Mouse (Mus musculus) hindbrain, embryonic 11.5 days (tissue): Measurements from ENCODE around the gene Tctn1. TPM values are rescaled to one million over a fixed set of nuclear protein-coding genes. Genes with fewer than 3 reads are reported as not detected.

Source experiments
- ATAC-seq: fragments of 200-750 bp; cut with Nextera tagmentation; 2 replicates; pipeline ENCODE4 v1.8.0; 2017; ENCODE audit warnings: mild to moderate bottlenecking, moderate TSS enrichment, moderate library complexity; ENCODE audit not compliant: low FRiP score
- DNase-seq: peaks from one replicate; pipeline ENCODE4 v3.0.0-alpha.2; 2015; ENCODE audit warnings: low spot score
- H3K27ac ChIP-seq: fragments of 300-500 bp; sonication (generic); 2 replicates; pipeline ENCODE4 v1.5.1; 2014; ENCODE audit warnings: mild to moderate bottlenecking, low read depth, low read length
- H3K27me3 ChIP-seq: fragments of 300-500 bp; sonication (generic); 2 replicates; pipeline ENCODE4 v1.6.1; 2014; ENCODE audit warnings: mild to moderate bottlenecking, low read length, moderate library complexity, mixed read lengths; ENCODE audit not compliant: control insufficient read depth, insufficient read depth
- H3K36me3 ChIP-seq: fragments of 300-500 bp; sonication (generic); 2 replicates; pipeline ENCODE4 v1.6.1; 2014; ENCODE audit warnings: mild to moderate bottlenecking, low read length, moderate library complexity, mixed read lengths; ENCODE audit not compliant: control insufficient read depth, insufficient read depth
- H3K4me1 ChIP-seq: fragments of 300-500 bp; sonication (generic); replicated peaks from 2 replicates; pipeline ENCODE4 v1.6.1; 2014; ENCODE audit warnings: low read length, mixed read lengths; ENCODE audit not compliant: control insufficient read depth, insufficient read depth
- H3K4me2 ChIP-seq: fragments of 300-500 bp; sonication (generic); replicated peaks from 2 replicates; pipeline ENCODE4 v1.6.1; 2014; ENCODE audit warnings: mild to moderate bottlenecking, low read depth, low read length
- H3K4me3 ChIP-seq: fragments of 300-500 bp; sonication (generic); 2 replicates; pipeline ENCODE4 v1.5.1; 2014; ENCODE audit warnings: low read depth, low read length
- H3K9ac ChIP-seq: fragments of 300-500 bp; sonication (generic); 2 replicates; pipeline ENCODE4 v1.6.1; 2014; ENCODE audit warnings: low read depth, low read length
- H3K9me3 ChIP-seq: fragments of 300-500 bp; sonication (generic); 2 replicates; pipeline ENCODE4 v1.6.1; 2016; ENCODE audit warnings: low read length; ENCODE audit not compliant: control insufficient read depth
- WGBS: fragments of 180-500 bp; shearing (Covaris S2); extraction: QIAGEN DNeasy Blood & Tissue Kit; methylation state at CpG from one replicate; pipeline ENCODE4 v1.1.7; 2014; 5-methylcytosine and 5-hydroxymethylcytosine counted together
- polyA plus RNA-seq: library from polyadenylated mRNA; unstranded; fragments of >200 nt; fragmentation: Nextera tagmentation; extraction: Ambion mirVana; gene quantifications from 2 replicates; pipeline ENCODE4 v1.2.1, GENCODE M21; 2014

Gene Tctn1
- polyA plus RNA-seq, 1 experiment from 2014 or later, result 5.6 TPM

DNA sequence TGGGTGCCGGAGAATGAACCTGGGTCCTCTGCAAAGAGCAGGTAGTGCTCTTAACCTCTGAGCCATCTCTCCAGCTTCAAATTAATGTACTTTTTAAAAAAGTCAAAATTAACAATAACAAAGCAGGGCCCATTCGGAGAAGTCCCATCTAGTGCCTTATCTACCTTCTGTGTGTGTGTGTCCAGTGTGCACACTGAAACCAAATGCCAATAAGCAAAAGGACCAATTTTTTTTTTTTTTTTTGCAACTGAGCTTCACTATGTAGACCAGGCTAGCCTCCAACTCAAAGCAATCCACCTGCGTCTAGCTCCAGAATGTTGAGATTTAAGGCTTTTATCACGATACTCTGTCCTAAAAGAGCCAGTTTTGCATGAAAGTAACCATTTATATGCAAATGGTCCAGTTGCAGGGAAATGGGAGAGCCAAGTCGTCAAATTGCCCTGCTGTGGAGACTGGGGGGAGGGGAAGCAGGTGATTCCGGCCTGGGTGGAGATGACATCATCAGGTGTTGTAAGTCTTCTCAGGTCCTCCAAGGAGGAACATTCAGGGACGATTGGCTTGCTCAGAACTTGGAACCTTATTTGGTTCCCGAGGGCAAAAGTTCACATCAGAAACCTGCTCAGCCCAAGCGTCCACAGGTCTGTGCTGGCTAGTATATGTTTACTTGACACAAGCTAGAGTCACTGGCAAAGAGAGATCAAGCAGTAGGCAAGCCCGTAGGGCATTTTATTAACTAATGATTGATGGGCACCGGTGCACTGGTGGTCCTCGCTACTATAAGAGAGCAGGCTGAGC is 72.8 kb downstream of the Tctn1 start:
- H3K27ac ChIP-seq, result no peak overlapping the region

DNA sequence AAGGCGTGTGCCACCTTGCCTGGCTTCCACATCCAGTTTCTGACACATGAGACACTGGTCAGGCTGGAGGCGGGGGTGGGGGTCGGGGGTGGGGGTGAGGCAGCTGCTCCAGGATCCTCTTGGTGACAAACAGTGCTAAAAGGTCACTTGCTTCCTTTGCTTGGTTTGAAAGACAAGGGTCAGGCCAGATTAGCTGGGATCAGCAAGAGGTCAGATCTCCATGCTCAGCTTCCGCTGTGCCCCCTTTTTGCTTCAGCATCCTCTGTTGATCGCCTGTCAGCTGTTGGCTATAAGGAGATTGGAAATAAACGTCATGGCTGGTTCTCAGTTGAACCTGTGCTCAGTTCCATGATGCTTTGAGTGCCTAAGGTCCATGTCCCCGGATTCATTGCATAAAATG is 73.8 kb downstream of the Tctn1 start:
- DNase-seq, result no peak
- WGBS, result 41% methylated on average over 7 of the region's 7 CpGs

More for the DNA sequence above, 72.8 kb downstream of the Tctn1 start:
- Histone ChIP-seq H3K4me3 (no peak overlapping the region), H3K27me3 (no peaks in the 10 kb centered on the region), H3K36me3 (no peaks in the 10 kb centered on the region), H3K9ac (no peak overlapping the region), H3K4me1 (no peaks in the 10 kb centered on the region), H3K9me3 (no peaks in the 10 kb centered on the region), H3K4me2 (no peak overlapping the region)
- WGBS, result 75% methylated on average over 12 of the region's 12 CpGs
- ATAC-seq (no peak), DNase-seq (no peak)

GRCm38 (mm10) chr5:122189115-122189514 is 75.1 kb downstream of the Tctn1 start:
- Histone ChIP-seq H3K9me3 (no peaks in the 10 kb centered on the region), H3K36me3 (no peaks in the 10 kb centered on the region), H3K27ac (no peak overlapping the region), H3K4me2 (no peak overlapping the region), H3K4me3 (no peak overlapping the region), H3K27me3 (no peaks in the 10 kb centered on the region), H3K9ac (no peak overlapping the region), H3K4me1 (no peaks in the 10 kb centered on the region)
- 58% methylated on average over 3 of the region's 3 CpGs for WGBS
- DNase-seq (no peak), ATAC-seq (no peak)

More for the DNA sequence above, 73.8 kb downstream of the Tctn1 start:
- no peak for ATAC-seq
- Histone ChIP-seq H3K27me3 (no peaks in the 10 kb centered on the region), H3K4me3 (no peak overlapping the region), H3K27ac (no peak overlapping the region), H3K36me3 (no peaks in the 10 kb centered on the region), H3K4me2 (no peak overlapping the region), H3K9ac (no peak overlapping the region), H3K4me1 (no peaks in the 10 kb centered on the region), H3K9me3 (no peaks in the 10 kb centered on the region)

Other genes starting within 250 kb of the Tctn1 start
- gene Cux2, start 214.4 kb downstream of the Tctn1 start, polyA plus RNA-seq, result 13.7 and 17.4 TPM in 2 replicates
- 0.77 and 1.2 TPM in 2 replicates for gene Myl2, start 163.5 kb downstream of the Tctn1 start, polyA plus RNA-seq
- not detected in 2 replicates for gene Ccdc63, start 123.6 kb downstream of the Tctn1 start, polyA plus RNA-seq
- 293 and 305 TPM in 2 replicates for gene Ppp1cc, start 106.2 kb downstream of the Tctn1 start, polyA plus RNA-seq
- gene Hvcn1, start 57.7 kb downstream of the Tctn1 start, polyA plus RNA-seq, result 5.0 and 6.1 TPM in 2 replicates
- 8.1 and 8.4 TPM in 2 replicates for gene Pptc7, start 19.9 kb upstream of the Tctn1 start, polyA plus RNA-seq
- gene Rad9b, start 89.8 kb upstream of the Tctn1 start, polyA plus RNA-seq, result 7.4 and 10.7 TPM in 2 replicates
- gene Vps29, start 89.9 kb upstream of the Tctn1 start, polyA plus RNA-seq, result 220 and 231 TPM in 2 replicates
- gene Gpn3, start 107.4 kb upstream of the Tctn1 start, polyA plus RNA-seq, result 63.5 and 68.1 TPM in 2 replicates
- gene Fam216a, start 107.9 kb upstream of the Tctn1 start, polyA plus RNA-seq, result 119 and 123 TPM in 2 replicates
- gene Arpc3, start 127.4 kb upstream of the Tctn1 start, polyA plus RNA-seq, result 53.8 and 68.9 TPM in 2 replicates
- 27.1 and 33.7 TPM in 2 replicates for gene Anapc7, start 157.2 kb upstream of the Tctn1 start, polyA plus RNA-seq
- 46.5 and 50.2 TPM in 2 replicates for gene Atp2a2, start 237.8 kb upstream of the Tctn1 start, polyA plus RNA-seq